Mouse (Mus musculus): ENCODE data around the gene Ninl. TPM values are rescaled to one million over a fixed set of nuclear protein-coding genes. Genes with fewer than 3 reads are reported as not detected.

Ninl gene
- polyA plus RNA-seq, 3 experiments from 2014 or later, result 0.53 to 1.2 (median 0.81) TPM

GRCm38 (mm10) chr2:150997618-150998017, 41.6 kb downstream of the Ninl start:
- no peak for ATAC-seq

- no peak for ATAC-seq
Measured at GRCm38 (mm10) chr2:150995324-150995723, 43.9 kb downstream of the Ninl start.

DNA sequence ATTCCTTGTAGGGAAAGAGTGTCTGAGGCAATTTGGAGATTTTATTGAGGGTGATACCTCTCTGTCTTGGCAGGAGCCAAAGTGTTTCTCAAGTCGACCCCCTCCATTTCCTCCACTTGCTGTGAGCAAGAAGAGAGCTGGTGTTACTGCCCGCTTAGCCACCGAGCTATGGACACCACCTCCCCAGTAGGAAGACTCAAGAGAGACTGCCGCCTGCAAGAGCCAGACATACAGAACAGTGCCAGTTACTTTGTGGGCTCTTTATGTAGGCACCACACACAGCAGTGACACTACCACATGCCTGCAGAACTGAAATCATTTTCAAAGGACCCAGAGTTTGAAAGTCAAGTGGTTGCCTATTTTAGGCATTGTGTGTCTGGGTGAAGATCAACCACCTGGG, 48.1 kb downstream of the Ninl start:
- ATAC-seq, result no peak

DNA sequence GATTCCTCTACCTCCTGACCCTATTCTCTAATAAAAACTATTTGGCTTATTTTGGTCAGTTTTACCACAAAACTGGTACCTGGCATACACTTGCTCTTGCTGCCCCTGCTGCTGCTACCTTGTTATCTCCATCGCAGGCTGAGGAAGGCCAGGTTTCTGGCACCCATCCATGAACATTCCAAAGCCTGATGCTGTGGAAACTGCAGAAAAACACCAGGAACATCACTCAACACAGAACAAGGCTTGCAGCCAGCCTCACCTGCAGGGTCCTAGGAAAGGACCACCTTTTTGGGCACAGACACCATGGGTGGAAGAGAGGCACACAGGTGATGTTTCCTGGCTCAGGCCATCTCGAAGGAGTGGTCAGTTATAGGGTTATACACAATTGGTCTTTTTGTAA, 48.7 kb downstream of the Ninl start:
- no peak for ATAC-seq

DNA sequence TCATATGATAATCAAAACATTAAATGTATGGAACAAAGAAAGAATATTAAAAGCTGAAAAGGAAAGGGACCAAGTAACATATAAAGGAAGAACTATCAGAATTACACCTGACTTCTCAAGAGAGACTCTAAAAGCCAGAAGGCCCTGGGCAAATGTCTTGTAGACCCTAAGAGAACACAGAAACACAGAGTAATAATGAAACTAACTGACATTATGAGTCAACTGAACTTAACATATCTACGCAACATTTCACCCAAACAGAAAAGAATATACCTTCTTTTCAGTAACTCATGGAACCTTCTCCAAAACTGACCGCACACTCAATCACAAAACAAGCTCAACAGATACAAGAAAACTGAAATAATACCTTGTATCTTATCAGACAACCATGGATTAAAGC, 53.8 kb downstream of the Ninl start:
- ATAC-seq, result no peak

GRCm38 (mm10) chr2:150982051-150982450, 57.1 kb downstream of the Ninl start:
- no peak for ATAC-seq

GRCm38 (mm10) chr2:150981524-150981923, 57.7 kb downstream of the Ninl start:
- no peak for ATAC-seq

GRCm38 (mm10) chr2:150979861-150980620, 59.1 kb downstream of the Ninl start:
- no peak for ATAC-seq

GRCm38 (mm10) chr2:150978791-150979190, 60.4 kb downstream of the Ninl start:
- no peak for ATAC-seq

- no peak for ATAC-seq
Measured at GRCm38 (mm10) chr2:150977676-150978075, 61.5 kb downstream of the Ninl start.

DNA sequence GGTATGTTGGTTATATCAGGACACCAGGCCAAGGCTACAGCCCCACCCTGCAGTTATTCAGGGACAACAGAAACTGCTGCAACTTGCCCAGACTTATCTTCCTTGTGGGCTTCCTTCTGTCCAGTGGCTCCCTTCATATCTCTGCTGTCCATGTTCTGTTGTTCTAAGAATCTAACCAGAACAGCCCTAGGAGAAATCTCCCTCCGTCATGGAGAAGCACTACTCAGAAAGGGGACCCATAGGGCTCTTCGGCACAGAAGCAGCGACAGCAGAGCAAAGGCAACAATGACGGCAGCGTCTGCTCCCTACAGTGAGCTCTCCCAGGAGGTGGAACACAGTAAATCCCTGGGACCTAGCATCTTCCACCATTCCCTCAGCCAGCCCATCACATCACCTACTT, 62.3 kb downstream of the Ninl start:
- no peak for ATAC-seq

DNA sequence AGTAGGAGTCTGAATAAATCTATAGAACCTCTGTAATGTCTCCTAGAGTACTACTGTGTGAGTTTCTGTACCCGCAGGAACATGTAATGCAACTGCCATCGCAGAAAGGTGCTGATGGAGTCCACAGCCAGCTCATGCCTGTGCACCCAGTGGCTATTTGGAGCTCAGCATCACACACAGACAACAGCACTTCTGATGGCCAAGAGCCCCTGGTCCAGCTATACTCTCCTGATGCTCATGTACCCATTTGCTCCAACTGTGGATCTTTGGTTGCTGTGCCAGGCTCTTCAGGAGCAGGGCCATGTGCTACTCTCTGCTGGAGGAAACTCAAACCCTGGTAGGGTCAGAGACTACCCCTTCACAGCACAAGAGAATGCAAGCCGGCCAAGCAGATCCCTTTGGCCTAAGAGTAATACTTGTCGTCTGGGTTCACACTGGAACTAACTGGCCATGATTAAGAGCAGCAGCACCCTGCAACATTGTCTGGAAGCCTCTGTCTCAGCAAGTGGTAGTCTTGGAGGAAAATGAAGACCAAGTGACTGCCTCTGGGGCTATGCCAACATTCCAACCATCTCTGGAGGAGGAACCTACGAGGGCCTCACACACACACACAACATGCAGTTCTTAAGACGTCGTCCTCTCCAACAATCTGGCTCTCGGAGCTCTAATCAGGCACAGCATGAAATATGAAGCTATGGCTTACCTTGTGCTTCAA, 65.6 kb downstream of the Ninl start:
- ATAC-seq, result no peak

DNA sequence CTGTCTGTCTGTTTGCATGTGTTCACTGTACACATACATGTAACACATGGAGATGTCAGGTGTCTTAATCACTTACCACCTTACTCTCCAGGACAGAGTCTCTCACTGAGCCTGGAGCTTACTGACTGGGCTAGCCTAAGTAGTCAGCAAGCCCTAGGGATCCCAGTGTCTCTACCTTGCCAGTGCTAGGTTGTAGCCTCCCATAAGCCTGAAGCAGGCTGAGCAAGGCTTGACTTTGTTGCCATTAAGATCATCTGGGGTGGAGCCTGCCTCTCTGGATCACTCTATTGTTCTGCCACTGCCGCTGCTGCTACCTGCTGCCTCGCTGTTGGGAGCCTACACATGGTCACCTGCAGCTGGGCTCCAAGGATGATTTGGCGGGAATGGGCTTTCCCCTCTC, 66.5 kb downstream of the Ninl start:
- ATAC-seq, result no peak

DNA sequence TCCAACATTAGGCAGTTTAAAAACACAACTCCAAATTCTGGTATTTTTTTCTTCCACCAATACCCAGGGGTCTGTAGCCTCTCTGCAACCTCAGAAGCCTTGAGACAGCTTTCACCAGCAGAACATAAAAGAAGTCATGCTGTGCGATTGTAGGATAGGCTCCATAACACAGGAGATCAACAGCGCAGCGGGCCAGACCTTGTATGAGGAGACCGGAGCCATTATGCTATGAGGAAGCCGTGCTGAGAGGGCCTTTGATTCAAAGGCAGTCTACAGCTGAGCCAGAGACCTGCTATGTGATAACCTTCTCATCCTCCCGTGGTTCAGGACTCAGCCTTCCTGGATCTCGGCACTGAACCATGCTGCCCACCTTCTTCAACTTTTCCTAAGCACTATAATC, 67.3 kb downstream of the Ninl start:
- no peak for ATAC-seq

DNA sequence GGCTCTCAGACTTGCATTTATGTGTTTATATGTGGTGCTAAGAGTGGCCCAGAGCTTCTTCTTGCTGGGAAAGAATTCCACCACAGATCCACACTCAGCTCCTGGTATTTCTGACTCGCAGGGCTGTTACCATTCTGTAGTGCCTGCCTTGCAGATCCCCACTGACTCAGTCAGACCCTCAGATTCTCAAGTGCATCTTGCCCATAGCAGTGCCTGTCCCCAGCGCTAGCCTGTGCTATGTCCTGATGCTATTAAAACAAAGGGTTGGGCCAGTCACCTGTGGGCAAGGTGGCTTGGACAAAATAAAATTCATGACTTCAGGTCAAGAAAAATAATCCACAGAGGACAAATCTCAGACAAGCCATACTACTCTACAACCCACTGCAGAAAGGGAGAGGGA, 70.0 kb downstream of the Ninl start:
- ATAC-seq, result no peak

- ATAC-seq, result no peak
Measured at GRCm38 (mm10) chr2:150967491-150967890, 71.7 kb downstream of the Ninl start.

DNA sequence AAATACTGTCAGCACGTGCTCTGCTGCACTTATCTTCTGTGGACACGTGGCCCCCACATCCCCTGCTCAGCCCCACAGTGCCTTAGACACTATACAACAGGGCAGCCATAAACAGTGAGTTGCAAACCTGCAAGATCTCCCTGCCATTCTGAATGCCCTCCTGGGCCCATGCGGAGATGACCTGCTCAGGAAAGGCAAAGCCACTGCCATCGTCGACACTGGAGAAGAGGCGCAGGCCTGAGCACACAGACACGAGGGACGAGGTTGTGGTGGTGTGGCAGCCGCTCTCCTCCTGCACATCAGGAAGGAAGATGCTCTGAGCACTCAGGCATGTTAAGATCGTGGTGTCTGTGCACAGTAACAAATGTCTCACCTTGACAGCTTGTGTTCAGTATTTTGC, 73.2 kb downstream of the Ninl start:
- ATAC-seq, result no peak

GRCm38 (mm10) chr2:150964641-150965040, 74.5 kb downstream of the Ninl start:
- no peak for ATAC-seq

DNA sequence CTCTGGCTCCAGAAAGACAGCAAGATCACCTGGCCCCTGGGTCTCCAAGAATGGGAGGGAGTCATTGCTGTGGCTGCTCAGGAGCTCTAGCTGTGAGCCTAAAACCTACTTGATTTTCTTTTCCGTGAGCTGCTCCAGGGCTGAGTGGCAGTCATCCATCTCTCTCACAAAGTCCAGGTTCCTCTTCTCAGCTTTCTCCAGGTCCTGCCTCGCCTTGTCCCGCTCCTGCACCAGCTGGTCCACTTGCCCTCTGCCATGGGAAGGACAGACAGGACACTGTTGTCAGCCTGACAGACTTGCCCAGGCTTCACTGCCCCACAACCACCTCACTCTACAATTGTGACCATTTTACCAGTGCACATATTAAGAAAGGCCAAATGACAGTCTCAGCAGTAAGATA, 75.9 kb downstream of the Ninl start:
- no peak for ATAC-seq

GRCm38 (mm10) chr2:150959521-150959920, 79.7 kb downstream of the Ninl start:
- ATAC-seq, result no peak

- ATAC-seq, result no peak
Measured at GRCm38 (mm10) chr2:150955859-150956258, 83.3 kb downstream of the Ninl start.

GRCm38 (mm10) chr2:150951201-150951600, 88.0 kb downstream of the Ninl start:
- ATAC-seq, result no peak

DNA sequence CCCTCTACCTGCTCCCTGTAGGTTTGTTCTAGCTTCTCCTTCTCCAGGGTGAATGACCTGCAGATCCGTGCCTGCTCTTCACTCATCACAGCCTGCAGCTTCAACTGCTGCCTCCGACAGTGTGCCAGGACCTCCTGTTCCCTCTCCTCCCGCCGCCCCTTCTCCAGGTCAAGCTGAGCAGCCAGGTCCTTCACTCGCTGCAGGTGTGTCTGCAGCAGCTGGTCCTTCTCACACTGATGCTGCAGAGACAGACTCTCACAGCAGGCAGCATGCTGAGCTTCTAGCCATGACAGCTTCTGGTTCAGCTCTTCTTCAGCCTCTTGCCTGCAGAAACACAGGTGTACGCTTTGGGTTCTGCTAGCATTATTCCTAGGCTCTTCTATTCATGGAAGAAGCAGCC, 89.1 kb downstream of the Ninl start:
- ATAC-seq, result no peak

DNA sequence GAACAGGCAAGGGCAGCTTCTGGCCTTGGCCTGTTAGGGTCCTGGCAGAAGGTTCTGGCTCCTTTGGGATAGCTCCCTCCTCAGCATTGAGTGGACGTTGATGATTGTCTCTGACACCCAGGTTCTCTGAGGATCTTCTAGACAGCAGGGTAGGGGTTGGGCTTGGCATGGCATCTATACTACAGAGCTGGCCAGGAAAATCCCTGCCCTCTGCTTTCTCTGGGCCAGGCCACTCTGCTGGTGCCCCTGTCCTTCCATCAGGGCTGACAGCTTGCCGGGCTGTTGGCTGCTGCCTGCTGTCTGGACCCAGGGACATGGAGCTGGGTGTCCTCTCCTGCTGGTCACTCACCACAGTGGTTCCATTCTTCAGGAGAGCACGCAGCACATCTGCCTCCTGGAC, 89.5 kb downstream of the Ninl start:
- no peak for ATAC-seq

All from inflammation-experienced regulatory T-cells, adult 6 months (primary cell).